Mouse (Mus musculus) thymus, postnatal 25 days (tissue): ENCODE data around the gene Gipc2.
A peak's percentile ranks its signal among the peaks of the same experiment; 100 is the strongest.

Source experiments
- DNase-seq: peaks from one replicate; pipeline ENCODE4 v3.0.0; 2022

Gipc2 gene

GRCm38 (mm10) chr3:152189306-152189705, 23.3 kb upstream of the Gipc2 start:
- DNase-seq, result no peak

DNA sequence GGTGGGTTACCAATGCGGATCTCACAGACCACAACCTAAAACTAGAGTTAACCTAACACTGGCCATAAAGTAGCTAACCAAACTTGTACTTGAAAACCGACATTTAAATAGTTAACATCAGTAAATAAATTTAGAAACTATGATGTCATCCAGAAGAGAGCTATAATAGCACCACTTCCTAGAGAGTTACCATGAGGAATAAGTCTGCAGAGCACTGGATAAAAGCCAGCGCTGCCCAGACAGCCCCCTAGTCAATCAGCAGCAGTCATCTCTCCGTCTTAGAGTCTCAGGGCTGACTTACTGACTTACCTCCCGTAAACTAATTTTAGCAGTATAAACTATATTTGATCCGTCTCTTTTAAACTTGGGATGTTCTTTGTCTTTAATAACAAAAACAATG, 20.1 kb upstream of the Gipc2 start:
- no peak for DNase-seq

- no peak for DNase-seq
These were observed 17.5 kb upstream of the Gipc2 start for GRCm38 (mm10) chr3:152183522-152183921.

DNA sequence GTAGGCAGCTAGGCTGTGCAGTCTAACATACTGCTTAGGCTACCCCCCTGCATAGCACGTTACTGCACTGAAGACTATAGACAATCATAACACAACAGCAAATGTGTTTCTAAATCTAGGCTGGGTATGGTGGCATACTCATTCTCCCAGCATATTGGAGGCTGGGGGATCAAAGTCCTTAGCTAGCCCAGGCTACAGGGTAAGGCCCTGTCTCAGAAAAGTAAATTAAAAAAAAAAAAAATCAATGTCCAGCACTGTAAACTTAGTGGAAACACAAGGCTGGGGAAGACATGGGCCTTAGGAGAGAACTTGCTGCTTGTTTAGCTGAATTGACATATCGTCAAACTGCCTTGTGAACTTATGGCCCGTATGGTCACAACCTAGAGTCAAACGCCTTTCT, 14.6 kb upstream of the Gipc2 start:
- no peak for DNase-seq

DNA sequence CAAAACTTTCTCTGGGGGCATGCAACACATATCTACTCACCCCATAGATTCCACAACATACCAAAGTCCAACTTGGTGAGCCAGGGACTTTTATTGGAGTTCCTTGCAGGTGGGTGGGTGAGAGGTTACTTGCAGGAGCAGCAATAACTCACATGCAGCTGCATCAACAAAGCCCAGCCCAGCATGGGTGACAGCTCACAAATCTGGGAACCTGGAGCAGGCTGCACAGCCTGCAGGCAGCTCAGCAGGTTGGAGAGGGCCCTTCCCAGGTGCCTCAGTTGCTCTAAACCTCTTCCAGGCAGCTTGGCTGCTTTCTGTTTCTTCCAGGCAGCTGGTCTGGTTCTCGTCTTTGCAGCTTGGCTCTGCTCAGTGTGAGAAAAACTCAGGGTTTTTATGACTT, 13.3 kb upstream of the Gipc2 start:
- DNase-seq, result no peak

DNA sequence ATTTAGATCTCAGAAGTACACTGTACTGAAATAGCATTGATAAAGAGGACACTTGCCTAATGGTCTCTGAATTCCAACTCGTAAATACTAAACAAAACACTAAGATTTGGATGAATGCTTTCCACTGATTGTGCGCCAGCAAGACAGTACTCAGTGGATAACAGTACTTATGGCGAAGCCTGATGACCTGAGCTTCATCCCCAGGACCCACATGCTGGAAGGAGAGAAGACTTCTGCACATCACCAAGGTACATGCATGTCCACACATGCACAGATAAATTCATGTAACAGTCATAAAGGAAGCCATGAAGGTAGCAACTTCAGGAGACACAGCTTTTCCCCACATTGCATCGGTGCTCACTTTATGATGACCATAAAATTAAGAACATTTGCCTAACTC, 12.8 kb upstream of the Gipc2 start:
- no peak for DNase-seq

DNA sequence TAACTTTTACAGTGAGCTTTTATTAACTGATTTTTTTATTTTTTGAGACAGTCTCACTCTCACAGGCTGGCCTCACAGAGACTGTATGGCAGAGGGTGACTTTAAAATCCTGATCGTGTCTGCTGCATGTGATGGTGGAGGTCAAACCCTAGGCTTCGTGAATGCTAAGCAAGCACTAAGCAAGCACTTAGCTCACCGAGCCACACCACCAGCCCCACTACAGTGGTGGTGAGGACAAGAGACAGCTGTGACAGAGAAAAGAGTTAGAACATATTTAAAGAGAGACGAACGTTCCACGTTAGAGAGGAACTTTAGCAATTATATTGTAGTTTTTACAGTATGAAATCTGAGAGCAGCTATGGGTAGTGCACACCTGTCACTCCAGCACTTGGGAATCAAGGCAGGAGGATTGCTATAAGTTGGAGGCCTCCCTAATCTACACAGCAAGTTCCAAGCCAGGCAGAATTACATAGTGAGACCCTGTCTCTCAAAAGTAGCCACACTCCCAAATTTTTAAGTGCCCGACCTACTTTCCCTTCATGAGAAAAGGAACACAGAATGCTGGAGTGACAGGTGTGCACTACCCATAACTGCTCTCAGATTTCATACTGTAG, 6.4 kb upstream of the Gipc2 start:
- no peak for DNase-seq

GRCm38 (mm10) chr3:152171862-152172261, 5.8 kb upstream of the Gipc2 start:
- no peak for DNase-seq

GRCm38 (mm10) chr3:152171236-152171635, 5.2 kb upstream of the Gipc2 start:
- DNase-seq, result no peak

DNA sequence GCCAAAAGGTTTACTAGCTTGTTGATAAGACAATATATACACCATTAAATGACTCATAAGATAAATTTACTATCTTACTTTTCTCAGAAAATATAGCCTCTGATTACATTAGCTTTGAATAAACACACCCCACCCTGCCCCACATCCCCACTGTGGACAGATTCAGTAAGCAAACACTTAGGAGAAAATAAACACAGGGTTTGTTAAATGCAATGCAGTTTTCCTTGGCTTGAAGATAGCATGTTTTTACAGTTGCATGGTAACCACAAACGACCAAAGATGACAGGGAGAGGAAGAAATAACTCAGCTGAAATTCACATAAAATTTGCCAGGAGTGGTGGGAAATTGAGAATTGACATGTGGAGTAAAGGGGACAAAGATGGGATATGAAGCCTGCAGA, 4.4 kb upstream of the Gipc2 start:
- no peak for DNase-seq

DNA sequence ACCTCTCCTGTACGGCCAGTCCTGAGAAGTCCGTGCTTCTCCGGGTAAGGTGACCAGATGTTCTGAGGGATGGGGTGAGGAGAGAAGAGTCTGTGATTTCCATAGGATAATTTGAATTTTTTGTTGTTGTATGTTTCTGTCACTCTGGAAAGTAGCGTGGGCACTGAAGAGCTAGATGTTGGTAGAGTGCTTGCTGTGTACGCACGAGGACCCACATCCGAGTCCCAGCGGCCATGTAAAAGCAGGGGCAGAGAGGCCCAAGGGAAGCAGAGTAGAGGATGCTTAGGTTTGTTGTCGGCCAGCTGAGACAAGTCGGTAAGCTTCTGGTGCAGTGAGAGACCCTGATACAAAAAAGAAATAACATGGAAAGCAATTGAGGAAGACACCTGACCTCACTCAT, 2.0 kb upstream of the Gipc2 start:
- no peak for DNase-seq

DNA sequence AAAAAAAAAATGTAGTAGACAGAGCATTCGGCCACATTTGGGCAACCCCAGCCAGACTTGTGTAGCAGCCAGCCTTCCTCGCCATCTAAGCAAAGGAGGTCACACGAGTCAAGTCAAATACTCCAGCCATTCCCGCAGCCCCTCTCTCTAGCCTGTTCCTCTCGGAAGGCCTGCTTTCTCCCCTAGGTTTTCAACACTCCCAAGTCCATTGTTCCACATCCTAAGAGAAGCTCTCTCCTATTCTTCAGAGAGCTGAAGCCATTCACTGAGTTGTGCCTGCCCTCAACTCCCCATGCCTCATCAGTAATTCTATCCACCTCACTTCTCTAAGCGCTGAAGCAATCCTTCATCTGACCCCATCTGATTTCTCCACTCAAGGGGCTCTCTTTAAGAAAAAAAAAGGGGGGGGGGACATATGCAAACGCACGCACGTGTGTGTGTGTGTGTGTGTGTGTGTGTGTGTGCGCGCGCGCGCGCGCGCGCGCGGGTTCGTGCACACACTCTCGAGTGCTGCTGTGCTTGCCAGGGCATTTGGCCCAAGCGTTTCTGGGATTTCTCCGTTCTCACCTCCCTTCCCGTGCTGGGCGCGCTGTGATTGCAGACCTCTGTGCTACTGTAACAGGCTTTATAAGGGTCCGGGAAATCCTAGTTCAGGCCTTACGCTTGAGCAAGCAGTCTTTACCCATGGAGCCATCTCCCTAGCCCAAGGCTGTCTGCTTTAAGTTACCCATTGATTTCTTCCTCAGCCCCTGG, 845 bp upstream of the Gipc2 start:
- no peak for DNase-seq

GRCm38 (mm10) chr3:152165351-152166098, 505 bp downstream of the Gipc2 start:
- DNase-seq, result peak; percentile 13

DNA sequence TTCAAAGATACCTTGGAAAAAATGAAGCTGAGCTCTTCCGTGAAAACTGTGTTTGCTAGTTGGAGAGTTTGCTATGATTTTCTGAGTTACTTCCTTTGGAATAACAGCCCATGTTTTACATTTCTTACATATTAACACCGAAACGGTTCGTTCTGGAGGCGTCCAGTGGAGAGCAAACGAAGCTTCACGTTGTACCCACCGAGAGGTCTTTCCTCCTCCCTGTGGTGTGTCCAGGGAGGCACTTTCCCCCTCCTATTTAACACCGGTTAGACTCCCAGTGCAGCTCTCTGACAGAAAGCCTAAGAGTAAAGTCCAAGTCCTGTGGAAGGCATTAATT, 1.0 kb downstream of the Gipc2 start:
- no peak for DNase-seq

DNA sequence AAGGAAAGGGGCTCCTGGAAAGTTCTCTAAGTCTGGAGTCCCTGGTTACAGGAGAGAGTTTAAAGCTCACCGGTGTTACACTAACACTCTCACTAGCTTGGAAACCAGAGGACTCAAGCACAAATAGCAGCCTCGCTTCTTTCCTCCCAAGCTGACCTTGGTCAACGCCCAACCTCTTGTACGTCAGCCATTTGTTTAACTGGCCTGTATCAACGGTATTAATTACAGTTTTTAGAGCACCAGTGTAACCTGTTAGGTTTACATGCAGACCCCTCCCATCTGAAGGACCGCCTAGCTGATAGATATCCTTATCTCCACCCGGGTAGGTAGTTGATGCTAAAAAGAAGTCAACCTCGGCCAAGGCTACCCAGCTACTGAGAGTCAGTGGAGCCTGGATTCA, 2.7 kb downstream of the Gipc2 start:
- no peak for DNase-seq

- no peak for DNase-seq
These were observed 5.4 kb downstream of the Gipc2 start for GRCm38 (mm10) chr3:152160607-152161006.

DNA sequence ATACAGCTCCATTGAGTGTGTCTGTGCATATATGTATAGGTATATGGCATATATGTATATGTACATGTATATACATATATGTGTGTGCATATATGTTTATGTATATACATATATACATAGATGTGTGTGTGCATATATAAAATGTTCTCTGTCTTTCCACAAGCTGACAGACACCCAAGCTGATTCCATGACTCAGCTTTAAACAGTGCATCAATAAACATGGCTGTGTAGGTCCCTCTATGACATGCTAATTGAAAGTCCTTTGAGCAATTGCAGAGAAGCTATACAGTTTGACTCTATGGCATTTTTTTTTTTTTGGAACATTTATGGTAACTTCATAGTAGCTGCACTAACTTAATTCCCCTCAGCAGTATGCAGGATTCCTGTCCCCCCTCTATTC, 6.7 kb downstream of the Gipc2 start:
- no peak for DNase-seq

DNA sequence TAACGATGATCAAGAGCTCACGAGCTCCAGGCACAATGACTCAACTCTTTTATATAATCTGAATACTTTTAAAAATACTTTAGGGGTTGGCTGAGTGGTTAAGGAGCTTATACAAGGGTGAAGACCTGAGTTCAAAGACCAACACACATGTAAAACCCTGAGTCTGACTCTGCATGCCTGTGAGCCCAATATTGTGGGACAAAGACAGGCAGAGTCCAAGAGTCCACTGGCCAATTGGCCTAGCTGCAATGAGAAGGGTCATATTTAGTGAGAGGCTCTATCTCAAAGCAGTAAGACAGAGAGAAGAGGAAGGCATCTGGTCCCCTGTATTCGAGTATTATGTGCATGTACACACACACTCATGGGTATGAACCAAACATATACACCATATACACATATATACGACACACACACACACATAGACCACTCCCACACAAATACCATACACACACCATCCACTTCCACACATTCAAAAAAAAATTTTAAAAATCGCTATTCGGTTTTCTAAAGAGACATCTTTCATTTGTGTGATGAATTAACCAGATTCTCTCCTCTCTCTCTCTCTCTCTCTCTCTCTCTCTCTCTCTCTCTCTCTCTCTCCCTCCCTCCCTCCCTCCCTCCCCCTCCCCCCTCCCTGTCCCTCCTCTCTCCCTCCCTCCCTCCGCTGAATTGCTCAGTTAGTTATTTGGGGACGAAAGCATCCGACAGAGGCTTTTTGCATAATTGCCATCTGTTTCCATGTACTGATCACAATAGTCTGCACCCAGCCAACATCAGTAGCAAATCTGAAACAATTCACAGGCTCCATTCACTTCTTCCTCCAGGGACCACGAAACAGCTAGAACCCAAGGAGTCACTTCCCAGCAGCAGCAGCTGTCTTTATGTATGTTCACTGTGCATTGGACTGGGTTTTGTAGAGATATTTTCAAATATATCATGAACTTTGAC, 7.4 kb downstream of the Gipc2 start:
- no peak for DNase-seq

DNA sequence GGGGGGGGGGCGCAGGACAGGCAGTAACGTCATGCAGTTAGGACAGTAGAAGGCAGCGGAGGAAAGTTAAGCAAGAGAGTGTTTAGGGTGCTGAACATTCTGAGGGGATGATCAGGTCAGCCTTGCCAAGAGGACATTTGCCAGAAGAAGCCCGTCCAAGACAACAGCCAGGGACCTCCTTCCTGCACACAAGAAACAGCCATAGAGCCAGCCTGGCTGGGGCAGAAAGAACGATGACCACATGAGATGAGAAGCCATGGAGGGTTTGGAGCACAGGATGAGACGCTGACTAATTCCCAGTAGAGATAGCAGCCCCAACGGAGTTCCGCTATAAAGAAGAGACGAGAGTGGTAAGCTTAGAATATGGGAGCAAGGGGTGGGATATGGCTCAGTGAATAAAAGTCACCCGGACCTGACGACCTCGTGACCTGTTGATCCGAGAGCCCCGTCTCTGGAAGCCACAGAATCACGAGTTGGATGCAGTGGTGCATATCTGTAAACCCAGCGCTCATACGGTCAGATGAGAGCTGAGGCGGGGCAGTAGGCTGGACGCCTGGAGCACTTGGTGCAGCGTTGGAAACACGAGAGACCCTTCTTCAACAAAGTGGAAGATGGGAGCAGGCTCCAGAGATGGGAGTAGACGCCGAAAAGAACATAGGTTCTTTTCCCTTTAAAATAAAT, 9.1 kb downstream of the Gipc2 start:
- DNase-seq, result no peak

- no peak for DNase-seq
These were observed 10.6 kb downstream of the Gipc2 start for GRCm38 (mm10) chr3:152155296-152155948.

GRCm38 (mm10) chr3:152154095-152154494, 11.9 kb downstream of the Gipc2 start:
- no peak for DNase-seq

DNA sequence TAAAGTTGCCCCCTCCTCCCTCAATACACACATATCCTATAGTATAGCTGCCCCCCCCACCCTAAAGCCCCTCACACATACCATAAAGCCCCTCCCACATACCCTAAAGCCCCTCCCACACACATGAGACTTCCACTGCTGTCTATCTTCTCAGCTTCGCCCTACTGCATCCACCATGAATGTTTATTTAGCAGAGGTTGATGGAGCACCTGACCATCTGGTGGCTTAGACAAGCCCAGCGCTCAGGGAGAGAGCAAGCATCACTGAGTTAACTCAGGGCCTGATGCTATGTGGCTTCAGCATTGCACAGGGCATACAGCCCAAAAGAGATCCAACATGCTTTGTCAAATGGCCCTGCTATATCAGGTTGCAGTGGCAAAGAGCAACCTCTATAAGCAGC, 12.9 kb downstream of the Gipc2 start:
- no peak for DNase-seq
